Mouse (Mus musculus) forebrain, postnatal 0 days (tissue): ENCODE data around the gene Dnajc17. TPM values are rescaled to one million over a fixed set of nuclear protein-coding genes. Genes with fewer than 3 reads are reported as not detected.
A peak's percentile ranks its signal among the peaks of the same experiment; 100 is the strongest.

Source experiments
- ATAC-seq: fragments of 200-750 bp; cut with Nextera tagmentation; 2 replicates; pipeline ENCODE4 v1.8.0; 2017; ENCODE audit warnings: mild to moderate bottlenecking, moderate library complexity
- DNase-seq: peaks from one replicate; pipeline ENCODE4 v3.0.0-alpha.2; 2015
- H3K27ac ChIP-seq: fragments of 300-500 bp; sonication (generic); 2 replicates; pipeline ENCODE4 v1.5.1; 2014; ENCODE audit warnings: low read depth, mild to moderate bottlenecking, antibody characterized with exemption, low read length, moderate library complexity, mixed read lengths
- H3K27me3 ChIP-seq: fragments of 300-500 bp; sonication (generic); 2 replicates; pipeline ENCODE4 v1.6.1; 2014; ENCODE audit warnings: mild to moderate bottlenecking, low read length, mixed read lengths; ENCODE audit not compliant: insufficient read depth
- H3K36me3 ChIP-seq: fragments of 300-500 bp; sonication (generic); 2 replicates; pipeline ENCODE4 v1.6.1; 2014; ENCODE audit warnings: mild to moderate bottlenecking, moderate library complexity; ENCODE audit not compliant: insufficient read depth
- H3K4me1 ChIP-seq: fragments of 300-500 bp; sonication (generic); 2 replicates; pipeline ENCODE4 v1.6.1; 2014; ENCODE audit warnings: antibody characterized with exemption; ENCODE audit not compliant: insufficient read depth
- H3K4me2 ChIP-seq: fragments of 300-500 bp; sonication (generic); 2 replicates; pipeline ENCODE4 v1.6.1; 2014; ENCODE audit warnings: low read depth, mild to moderate bottlenecking, moderate library complexity
- H3K4me3 ChIP-seq: fragments of 300-500 bp; sonication (generic); 2 replicates; pipeline ENCODE4 v1.5.1; 2014; ENCODE audit warnings: low read depth, low read length, mixed read lengths
- H3K9ac ChIP-seq: fragments of 300-500 bp; sonication (generic); 2 replicates; pipeline ENCODE4 v1.6.1; 2014; ENCODE audit warnings: mild to moderate bottlenecking
- H3K9me3 ChIP-seq: fragments of 300-500 bp; sonication (generic); 2 replicates; pipeline ENCODE4 v1.6.1; 2016; ENCODE audit warnings: low read length
- CTCF ChIP-seq: sonication (generic); IDR thresholded peaks from 2 replicates; pipeline ENCODE4 v1.5.1; 2016; ENCODE audit warnings: antibody characterized with exemption, control low read depth, low read depth
- WGBS: fragments of 180-500 bp; shearing (Covaris S2); extraction: QIAGEN DNeasy Blood & Tissue Kit; methylation state at CpG from one replicate; pipeline ENCODE4 v1.1.7; 2014; 5-methylcytosine and 5-hydroxymethylcytosine counted together
- polyA plus RNA-seq: library from polyadenylated mRNA; unstranded; fragments of >200 nt; fragmentation: Nextera tagmentation; extraction: Ambion mirVana; gene quantifications from 2 replicates; pipeline ENCODE4 v1.2.1, GENCODE M21; 2015
- total RNA-seq: library from RNA; depleted of rRNA; stranded (reverse); fragments of >200 nt; gene quantifications from 2 replicates; pipeline ENCODE4 v1.2.3, GENCODE M21; 2014; rRNA removed

Gene Dnajc17
- 30.6 and 41.9 TPM in 2 replicates for total RNA-seq
- polyA plus RNA-seq: 25.2 and 27.0 TPM in 2 replicates

GRCm38 (mm10) chr2:119208344-119209175 lies at the start of gene Dnajc17, which contains the start of gene Zfyve19:
Gene Dnajc17, minus strand, starts transcription at chr2:119208795.
Gene Zfyve19, plus strand, starts transcription at chr2:119208617.
- H3K27me3 ChIP-seq: no peaks in the 10 kb centered on the region
- peaks cover 3% of the 10 kb centered on the region; the same call in 1 of the 2 replicates for H3K4me1 ChIP-seq
- WGBS: 1% methylated on average over 51 of the region's 51 CpGs
- ATAC-seq (peak; percentile 99), DNase-seq (peak; percentile 97)
- H3K4me2 ChIP-seq: peak within 1 kb of the TSS; percentile 69
- TF ChIP-seq CTCF: peak; percentile 14; the same call in 1 of the 2 replicates
- H3K9me3 ChIP-seq: no peaks in the 10 kb centered on the region
- H3K4me3 ChIP-seq: peak within 1 kb of the TSS; percentile 85
- H3K9ac ChIP-seq: peak within 1 kb of the TSS; percentile 70
- H3K27ac ChIP-seq: peak within 1 kb of the TSS; percentile 88
- H3K36me3 ChIP-seq: peaks cover 21% of the 10 kb centered on the region

- no peaks in the 10 kb centered on the region for H3K4me1 ChIP-seq
- H3K4me2 ChIP-seq: no peak overlapping the region
- no peaks in the 10 kb centered on the region for H3K36me3 ChIP-seq
- H3K4me3 ChIP-seq: no peak overlapping the region
- no peak for DNase-seq
- peaks cover 8% of the 10 kb centered on the region; the same call in 1 of the 2 replicates for H3K27me3 ChIP-seq
- WGBS: 3% methylated on average over 7 of the region's 7 CpGs
- H3K27ac ChIP-seq: no peak overlapping the region
- ATAC-seq: no peak
- H3K9me3 ChIP-seq: no peaks in the 10 kb centered on the region
- TF ChIP-seq CTCF: no peak
- no peak overlapping the region for H3K9ac ChIP-seq
Measured at GRCm38 (mm10) chr2:119254976-119255375, 46.4 kb upstream of the Dnajc17 start.

GRCm38 (mm10) chr2:119250826-119251478 lies 42.4 kb upstream of the Dnajc17 start:
- H3K4me3 ChIP-seq: no peak overlapping the region
- DNase-seq: peak; percentile 80
- H3K27me3 ChIP-seq: peaks cover 8% of the 10 kb centered on the region; the same call in 1 of the 2 replicates
- no peaks in the 10 kb centered on the region for H3K4me1 ChIP-seq
- peak; percentile 91 for TF ChIP-seq CTCF
- H3K9ac ChIP-seq: no peak overlapping the region
- H3K27ac ChIP-seq: no peak overlapping the region
- H3K9me3 ChIP-seq: no peaks in the 10 kb centered on the region
- 15% methylated on average over 11 of the region's 11 CpGs for WGBS
- H3K36me3 ChIP-seq: no peaks in the 10 kb centered on the region
- no peak overlapping the region for H3K4me2 ChIP-seq
- peak; percentile 73 for ATAC-seq

GRCm38 (mm10) chr2:119250377-119250776 lies 41.8 kb upstream of the Dnajc17 start:
- Histone ChIP-seq H3K4me3 (no peak overlapping the region), H3K27ac (no peak overlapping the region), H3K36me3 (no peaks in the 10 kb centered on the region), H3K9ac (no peak overlapping the region), H3K27me3 (peaks cover 5% of the 10 kb centered on the region; the same call in 1 of the 2 replicates), H3K4me2 (no peak overlapping the region), H3K9me3 (no peaks in the 10 kb centered on the region), H3K4me1 (no peaks in the 10 kb centered on the region)
- TF ChIP-seq CTCF: no peak
- no peak for DNase-seq
- no peak for ATAC-seq
- WGBS: 59% methylated on average over 5 of the region's 5 CpGs

GRCm38 (mm10) chr2:119249592-119250061 lies 41.0 kb upstream of the Dnajc17 start:
- DNase-seq (no peak), ATAC-seq (no peak)
- H3K27me3 ChIP-seq: no peaks in the 10 kb centered on the region
- no peaks in the 10 kb centered on the region for H3K4me1 ChIP-seq
- no peak overlapping the region for H3K27ac ChIP-seq
- no peak overlapping the region for H3K4me2 ChIP-seq
- H3K36me3 ChIP-seq: no peaks in the 10 kb centered on the region
- WGBS: 75% methylated on average over 4 of the region's 4 CpGs
- H3K9ac ChIP-seq: no peak overlapping the region
- H3K4me3 ChIP-seq: no peak overlapping the region
- H3K9me3 ChIP-seq: no peaks in the 10 kb centered on the region
- TF ChIP-seq CTCF: no peak

GRCm38 (mm10) chr2:119247904-119248303 lies 39.3 kb upstream of the Dnajc17 start:
- no peak overlapping the region for H3K4me3 ChIP-seq
- H3K4me1 ChIP-seq: no peaks in the 10 kb centered on the region
- no peak overlapping the region for H3K4me2 ChIP-seq
- WGBS: 73% methylated on average over 9 of the region's 9 CpGs
- no peak for TF ChIP-seq CTCF
- ATAC-seq (peak; percentile 68), DNase-seq (no peak)
- no peaks in the 10 kb centered on the region for H3K9me3 ChIP-seq
- H3K27me3 ChIP-seq: no peaks in the 10 kb centered on the region
- no peak overlapping the region; the same call in 1 of the 2 replicates for H3K27ac ChIP-seq
- H3K9ac ChIP-seq: no peak overlapping the region
- no peaks in the 10 kb centered on the region for H3K36me3 ChIP-seq
